Mouse (Mus musculus) embryonic fibroblast, embryonic 13.5 days (primary cell): ENCODE measurements around the gene Ezr.

ENCODE experiments used
- CTCF ChIP-seq: IDR thresholded peaks from 2 replicates; pipeline ENCODE4 v1.5.1; 2011; ENCODE audit warnings: mild to moderate bottlenecking, control low read depth, low read length, moderate library complexity, borderline replicate concordance; ENCODE audit not compliant: insufficient read depth
- POLR2A ChIP-seq: IDR thresholded peaks from 2 replicates; pipeline ENCODE4 v1.6.1; 2011; ENCODE audit warnings: low read depth, mild to moderate bottlenecking, control low read depth, low read length, moderate library complexity

DNA sequence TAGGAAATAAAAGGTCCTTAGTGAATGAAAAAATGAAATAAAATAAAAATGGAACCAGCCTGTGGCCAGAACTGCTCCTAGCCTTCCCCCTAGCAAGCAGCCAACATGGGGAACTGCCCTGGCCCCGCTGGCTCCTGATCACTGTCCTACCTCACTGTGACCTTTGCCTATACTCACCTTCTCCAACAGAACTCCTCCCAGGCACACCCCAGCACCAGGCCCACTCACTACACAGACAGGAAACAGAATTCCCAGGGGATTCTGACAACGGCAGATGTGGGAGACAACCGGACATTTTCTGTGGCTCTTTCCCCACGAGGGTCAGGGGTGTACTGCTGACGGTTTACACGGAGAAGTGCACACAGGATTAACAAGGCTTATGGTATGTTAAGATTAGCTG, 5.5 kb downstream of the Ezr start:
- TF ChIP-seq CTCF: no peak
- no peak for TF ChIP-seq POLR2A
